Mouse (Mus musculus): ENCODE data around the gene Cct8.

Gene Cct8

DNA sequence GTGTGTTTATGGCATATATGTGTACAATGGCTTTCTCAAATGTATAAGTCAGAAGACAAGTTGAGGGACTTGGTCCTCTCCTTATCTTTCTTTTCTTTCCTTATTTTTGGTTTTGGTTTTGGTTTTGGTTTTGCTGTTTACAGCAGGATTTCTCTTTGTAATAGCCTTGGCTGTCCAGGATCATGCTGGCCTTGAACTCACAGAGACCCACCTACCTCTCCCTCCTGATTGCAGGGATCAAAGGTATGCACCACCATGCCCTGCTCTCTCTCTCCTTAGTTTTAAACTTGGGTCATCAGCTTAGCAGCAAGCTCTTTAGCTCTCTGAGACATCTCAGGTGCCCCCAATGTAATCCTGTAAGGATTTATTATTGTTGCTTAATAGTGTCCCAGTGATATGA lies 50.6 kb downstream of the Cct8 start:
- DNase-seq (ENCODE audit: low spot score) = no peak

DNA sequence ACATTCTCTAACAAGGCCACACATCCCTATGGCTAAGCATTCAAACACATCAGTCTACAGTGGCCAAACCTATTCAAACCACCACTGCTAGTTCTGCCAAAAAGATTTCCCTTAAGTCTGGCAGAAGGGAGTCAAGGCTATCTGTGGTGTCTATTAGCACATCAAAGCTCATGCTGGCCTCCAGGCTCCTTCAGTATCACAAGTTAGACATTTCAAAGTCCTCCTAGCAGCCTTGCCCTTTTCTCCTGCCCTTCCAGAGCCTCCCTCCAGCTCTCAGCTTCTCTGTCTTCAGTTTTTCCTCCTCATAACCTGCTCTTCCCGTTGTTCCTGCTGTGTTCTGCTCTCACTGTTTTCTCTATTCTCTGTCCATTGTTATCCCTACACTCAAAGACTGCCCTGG lies 51.6 kb downstream of the Cct8 start:
- no peak for DNase-seq (ENCODE audit: low spot score)

DNA sequence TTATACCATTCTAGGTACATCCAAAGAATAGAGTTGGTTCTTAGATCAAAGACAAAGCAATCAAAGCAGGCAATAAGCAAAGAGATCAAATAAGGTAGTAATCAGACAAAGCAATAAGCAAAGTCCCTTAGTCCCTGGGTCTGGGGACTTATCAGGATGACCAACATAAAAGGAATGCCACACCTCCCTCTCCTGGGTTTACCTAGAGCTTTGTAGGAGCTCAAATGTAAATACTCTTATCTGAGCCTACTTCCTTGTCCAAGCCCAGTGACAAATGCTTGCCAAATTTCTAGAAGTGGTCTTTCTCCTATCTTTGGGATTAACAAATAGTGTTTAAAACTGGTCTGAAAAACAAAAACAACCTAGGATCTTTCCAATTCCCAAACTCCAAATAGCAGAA lies 52.4 kb downstream of the Cct8 start:
- no peak for DNase-seq (ENCODE audit: low spot score)

DNA sequence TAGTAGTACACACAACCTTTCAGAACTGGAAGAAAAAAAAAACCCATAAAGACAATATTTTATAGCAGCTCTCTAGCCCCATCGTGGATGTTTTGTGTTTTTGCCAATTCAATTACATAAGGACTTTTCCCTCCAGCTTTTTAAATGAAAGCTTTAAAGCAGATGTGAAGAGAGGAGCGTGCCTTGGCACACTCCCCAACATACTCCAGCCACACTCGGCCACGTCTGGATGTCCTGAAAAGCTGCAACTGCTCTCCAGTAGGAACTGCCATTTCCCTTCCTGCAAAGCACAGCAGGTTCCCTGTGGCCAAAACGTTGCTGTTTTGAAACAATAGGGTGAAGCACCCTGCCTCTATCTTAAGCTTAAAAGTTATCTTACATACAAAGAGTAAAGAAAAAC lies 53.4 kb downstream of the Cct8 start:
- no peak for DNase-seq (ENCODE audit: low spot score)

DNA sequence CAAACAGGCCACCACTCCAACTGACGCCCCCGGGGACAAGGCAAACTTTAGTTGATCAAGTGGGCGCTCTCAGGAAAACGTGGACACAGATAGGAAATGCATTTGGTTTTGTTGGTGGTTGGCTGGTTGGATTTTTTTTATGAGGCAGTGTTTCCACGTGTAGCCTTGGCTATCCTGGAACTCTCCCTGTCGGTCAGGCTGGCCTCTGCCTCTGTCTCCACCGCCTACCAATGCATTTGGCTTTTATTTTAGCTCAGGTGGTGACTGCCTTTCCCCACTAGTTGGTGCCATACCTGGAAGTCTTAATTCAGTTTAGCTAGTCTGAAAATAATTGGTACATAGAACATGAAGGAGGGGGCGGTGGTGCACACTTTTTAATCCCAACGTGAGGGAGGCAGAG lies 54.6 kb downstream of the Cct8 start:
- no peak for DNase-seq (ENCODE audit: low spot score)

DNA sequence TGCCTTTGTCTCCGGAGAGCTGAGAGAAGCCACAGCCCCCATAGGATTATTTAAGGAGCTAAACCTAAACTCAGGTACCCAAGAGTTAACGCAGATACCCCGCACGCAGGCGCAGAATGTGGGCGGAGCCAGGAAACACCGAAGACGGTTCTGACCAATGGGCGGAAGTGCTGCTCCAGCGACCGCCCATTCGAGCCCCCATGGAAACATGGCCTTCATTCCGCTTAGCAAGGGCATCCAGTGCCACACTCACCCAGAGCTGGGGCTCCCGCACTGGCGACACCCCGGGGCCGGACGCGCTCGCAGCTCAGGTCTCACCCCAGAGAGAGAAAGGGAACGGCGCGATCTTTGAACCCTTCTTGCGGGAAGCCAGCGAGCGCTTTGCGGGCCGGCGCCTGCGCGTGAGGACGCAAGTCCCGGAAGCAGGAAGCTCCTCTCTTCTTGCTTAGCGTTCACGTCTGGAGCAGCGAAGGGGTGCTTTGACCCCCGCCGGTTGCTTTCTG lies 55.4 kb downstream of the Cct8 start, which contains the start of gene Rwdd2b:
Gene Rwdd2b, minus strand, starts transcription at position 390 of the 503 bp plus-strand sequence.
- peak; percentile 84 for DNase-seq (ENCODE audit: low spot score)

DNA sequence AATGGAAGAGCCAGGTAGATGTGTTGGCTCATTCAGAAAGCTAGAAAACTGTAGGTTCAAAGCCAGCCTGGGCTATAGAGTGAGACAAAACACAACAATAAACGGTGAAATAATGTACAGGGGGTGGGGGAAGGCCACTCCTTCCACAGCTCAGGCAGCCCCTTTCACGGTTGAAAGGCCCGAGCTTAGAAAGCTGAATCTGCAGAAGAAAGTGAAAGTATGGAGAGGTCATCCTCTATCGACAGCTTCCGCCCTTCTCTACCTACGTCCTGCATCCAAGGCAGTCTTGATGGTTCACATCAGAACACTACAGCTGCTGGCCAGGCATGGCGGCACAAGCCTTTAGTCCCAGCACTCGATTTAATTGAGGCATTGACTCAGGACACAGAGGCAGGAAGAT lies 57.0 kb downstream of the Cct8 start:
- no peak for DNase-seq (ENCODE audit: low spot score)

DNA sequence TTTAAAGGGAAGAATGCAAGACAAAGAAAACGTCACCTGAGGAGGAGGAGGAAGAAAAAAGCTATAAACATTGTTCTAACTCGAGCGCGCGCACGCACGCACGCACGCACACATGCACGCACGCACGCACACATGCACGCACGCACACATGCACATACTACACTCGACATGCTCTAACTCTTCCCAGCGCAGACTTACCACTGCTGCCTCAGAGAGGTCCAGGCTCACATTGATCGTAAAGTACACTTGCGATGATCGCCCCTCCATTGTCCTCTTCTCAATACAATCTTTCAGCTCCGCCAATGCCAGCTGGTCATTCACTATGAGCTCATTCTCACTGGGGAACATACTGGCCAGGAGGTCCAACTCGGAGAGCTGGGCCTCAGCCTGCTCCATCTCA lies 58.6 kb downstream of the Cct8 start:
- DNase-seq (ENCODE audit: low spot score) = no peak

DNA sequence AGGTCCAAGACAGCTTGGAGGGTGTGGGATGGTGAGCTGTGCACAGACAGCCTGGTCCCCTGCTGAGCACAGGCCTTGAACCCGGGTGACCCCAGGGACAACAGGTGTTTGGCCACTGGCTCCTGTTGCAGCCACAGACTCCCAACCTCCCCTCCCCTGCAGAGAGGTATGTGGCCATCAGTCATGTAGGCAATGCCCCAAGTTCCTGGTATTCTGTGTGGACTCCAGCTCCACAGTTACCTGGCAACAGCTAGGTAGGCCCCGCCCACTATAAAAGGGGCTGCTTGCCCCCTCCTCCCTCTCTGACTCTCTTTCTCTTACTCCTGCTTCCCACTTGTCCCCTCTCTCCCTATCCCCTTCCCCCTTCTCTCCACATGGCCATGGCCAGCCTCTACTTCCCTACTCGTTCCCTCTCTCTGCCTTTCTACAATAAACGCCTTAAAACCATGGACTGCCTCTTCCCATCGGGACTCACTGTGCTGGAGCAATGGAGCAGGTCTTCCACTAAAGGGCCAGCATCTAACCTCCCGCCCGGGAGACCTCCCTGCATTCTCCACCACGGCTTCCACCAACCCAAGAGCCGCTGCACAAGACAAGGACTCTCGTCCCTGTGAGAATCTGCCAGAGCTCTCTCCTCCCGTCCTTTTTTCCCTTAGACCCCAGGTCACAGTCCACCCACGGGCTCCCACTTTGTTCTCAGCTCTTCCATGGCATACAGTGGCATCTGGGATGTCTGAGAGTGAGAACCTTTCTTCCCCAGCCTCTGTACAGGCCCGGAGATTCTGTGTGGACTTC lies 60.1 kb downstream of the Cct8 start:
- DNase-seq (ENCODE audit: low spot score) = no peak

DNA sequence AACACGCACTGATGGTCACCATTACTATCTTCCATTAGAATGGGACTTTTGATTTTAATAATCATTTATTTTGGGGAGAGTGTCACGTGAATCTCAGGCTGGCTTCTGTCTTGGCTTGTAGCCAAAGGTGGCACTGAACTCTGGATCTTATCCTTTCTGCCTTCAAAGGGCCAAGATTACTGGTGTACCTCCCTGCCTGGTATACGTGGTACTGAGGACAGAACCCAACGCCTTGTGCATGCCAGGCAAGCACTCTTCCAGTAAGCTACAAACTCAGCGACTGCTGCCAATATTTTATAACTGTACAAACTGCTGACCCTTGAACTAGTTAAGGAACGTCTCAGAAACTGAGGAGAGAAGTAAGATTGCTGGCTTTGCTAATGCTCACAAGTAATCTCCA lies 60.7 kb downstream of the Cct8 start:
- no peak for DNase-seq (ENCODE audit: low spot score)

DNA sequence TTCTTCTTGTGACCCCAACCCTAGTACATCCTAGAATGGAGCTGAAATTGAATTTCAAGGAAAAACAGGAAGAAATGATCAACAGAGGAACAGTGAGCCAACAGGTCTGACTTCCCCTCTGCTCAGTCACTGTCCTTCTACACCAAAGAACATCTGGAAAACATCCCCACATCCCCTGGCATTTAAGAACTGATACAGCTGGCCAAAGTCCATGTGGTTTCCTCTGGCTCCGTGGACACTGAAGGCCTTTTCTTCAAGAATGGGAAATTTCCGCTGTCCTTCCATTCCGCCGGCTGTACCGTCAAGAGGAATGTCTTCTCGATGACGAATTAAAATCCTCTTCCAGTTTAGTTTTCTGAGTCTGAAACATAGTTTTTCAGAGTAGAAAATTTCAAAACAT lies 61.4 kb downstream of the Cct8 start:
- DNase-seq (ENCODE audit: low spot score) = no peak

Measured in ovary, postnatal 10 days (tissue).